Mouse (Mus musculus) hindbrain, embryonic 10.5 days (tissue): ENCODE measurements around the gene Src. TPM values are rescaled to one million over a fixed set of nuclear protein-coding genes. Genes with fewer than 3 reads are reported as not detected.
A peak's percentile ranks its signal among the peaks of the same experiment; 100 is the strongest.

Experiments used
- DNase-seq: peaks from one replicate; pipeline ENCODE4 v3.0.0-alpha.2; 2017; ENCODE audit warnings: low spot score
- H3K27ac ChIP-seq: fragments of 300-500 bp; sonication (generic); 2 replicates; pipeline ENCODE4 v1.5.1; 2016; ENCODE audit warnings: mild to moderate bottlenecking, moderate library complexity
- H3K27me3 ChIP-seq: fragments of 300-500 bp; sonication (generic); 2 replicates; pipeline ENCODE4 v1.6.1; 2016; ENCODE audit warnings: mild to moderate bottlenecking; ENCODE audit not compliant: poor library complexity, insufficient read depth, severe bottlenecking
- H3K36me3 ChIP-seq: fragments of 300-500 bp; sonication (generic); 2 replicates; pipeline ENCODE4 v1.6.1; 2016; ENCODE audit warnings: mild to moderate bottlenecking, moderate library complexity
- H3K4me1 ChIP-seq: fragments of 300-500 bp; sonication (generic); replicated peaks from 2 replicates; pipeline ENCODE4 v1.6.1; 2016; ENCODE audit warnings: mild to moderate bottlenecking
- H3K4me3 ChIP-seq: fragments of 300-500 bp; sonication (generic); 2 replicates; pipeline ENCODE4 v1.5.1; 2016; ENCODE audit warnings: mild to moderate bottlenecking, moderate library complexity
- H3K9me3 ChIP-seq: fragments of 300-500 bp; sonication (generic); 2 replicates; pipeline ENCODE4 v1.6.1; 2016; ENCODE audit warnings: mild to moderate bottlenecking, moderate library complexity
- WGBS: fragments of 180-500 bp; shearing (Covaris S2); methylation state at CpG from one replicate; pipeline ENCODE4 v1.1.7; 2016; 5-methylcytosine and 5-hydroxymethylcytosine counted together
- polyA plus RNA-seq: library from polyadenylated mRNA; unstranded; fragments of >200 nt; fragmentation: Nextera tagmentation; extraction: Ambion mirVana; gene quantifications from 2 replicates; pipeline ENCODE4 v1.2.1, GENCODE M21; 2016

Gene Src
- polyA plus RNA-seq, 1 experiment from 2014 or later: 29.3 TPM

GRCm38 (mm10) chr2:157501324-157501723 is 83.1 kb downstream of the Src start:
- H3K27me3 ChIP-seq: peaks cover 29% of the 10 kb centered on the region
- 92% methylated on average over 4 of the region's 4 CpGs for WGBS
- H3K27ac ChIP-seq: no peak overlapping the region; the same call in 1 of the 2 replicates
- H3K4me1 ChIP-seq: peaks cover 59% of the 10 kb centered on the region
- H3K4me3 ChIP-seq: no peak overlapping the region
- H3K9me3 ChIP-seq: no peaks in the 10 kb centered on the region
- no peak for DNase-seq
- H3K36me3 ChIP-seq: no peaks in the 10 kb centered on the region

GRCm38 (mm10) chr2:157506779-157507178 is 88.5 kb downstream of the Src start:
- WGBS: 15% methylated on average over 14 of the region's 14 CpGs
- H3K27ac ChIP-seq: peak overlapping the region; percentile 73
- peaks cover 73% of the 10 kb centered on the region for H3K4me1 ChIP-seq
- H3K4me3 ChIP-seq: peak overlapping the region; percentile 18
- H3K9me3 ChIP-seq: no peaks in the 10 kb centered on the region
- peak; percentile 40 for DNase-seq
- H3K27me3 ChIP-seq: peaks cover 37% of the 10 kb centered on the region
- no peaks in the 10 kb centered on the region for H3K36me3 ChIP-seq

GRCm38 (mm10) chr2:157509182-157509581 is 90.9 kb downstream of the Src start:
- Histone ChIP-seq H3K4me1 (peaks cover 77% of the 10 kb centered on the region), H3K36me3 (no peaks in the 10 kb centered on the region), H3K9me3 (no peaks in the 10 kb centered on the region), H3K27me3 (peaks cover 37% of the 10 kb centered on the region), H3K4me3 (no peak overlapping the region), H3K27ac (no peak overlapping the region)
- DNase-seq: no peak
- WGBS: 80% methylated on average over 5 of the region's 5 CpGs

- WGBS: 73% methylated on average over 4 of the region's 4 CpGs
- no peak for DNase-seq
- Histone ChIP-seq H3K36me3 (no peaks in the 10 kb centered on the region), H3K27me3 (peaks cover 34% of the 10 kb centered on the region), H3K4me1 (peaks cover 81% of the 10 kb centered on the region), H3K27ac (no peak overlapping the region), H3K4me3 (no peak overlapping the region), H3K9me3 (no peaks in the 10 kb centered on the region)
Observed at GRCm38 (mm10) chr2:157510031-157510430, 91.8 kb downstream of the Src start.

- 93% methylated on average over 9 of the region's 9 CpGs for WGBS
Observed at GRCm38 (mm10) chr2:157512859-157513258, 94.6 kb downstream of the Src start.

GRCm38 (mm10) chr2:157513737-157514208 is 95.5 kb downstream of the Src start:
- H3K4me3 ChIP-seq: no peak overlapping the region
- H3K4me1 ChIP-seq: peaks cover 70% of the 10 kb centered on the region
- WGBS: 33% methylated on average over 9 of the region's 9 CpGs
- H3K27ac ChIP-seq: peak overlapping the region; percentile 86
- H3K27me3 ChIP-seq: peaks cover 22% of the 10 kb centered on the region
- no peaks in the 10 kb centered on the region for H3K36me3 ChIP-seq
- DNase-seq: peak; percentile 72
- no peaks in the 10 kb centered on the region for H3K9me3 ChIP-seq

More at GRCm38 (mm10) chr2:157512859-157513258, 94.6 kb downstream of the Src start:
- peak overlapping the region; percentile 86; the same call in 1 of the 2 replicates for H3K27ac ChIP-seq
- DNase-seq: no peak
- no peaks in the 10 kb centered on the region for H3K9me3 ChIP-seq
- H3K4me1 ChIP-seq: peaks cover 70% of the 10 kb centered on the region
- peaks cover 22% of the 10 kb centered on the region for H3K27me3 ChIP-seq
- H3K4me3 ChIP-seq: no peak overlapping the region
- no peaks in the 10 kb centered on the region for H3K36me3 ChIP-seq

- peak overlapping the region; percentile 86 for H3K27ac ChIP-seq
- H3K4me1 ChIP-seq: peaks cover 74% of the 10 kb centered on the region
- no peak for DNase-seq
- no peaks in the 10 kb centered on the region for H3K9me3 ChIP-seq
- H3K36me3 ChIP-seq: no peaks in the 10 kb centered on the region
- 3% methylated on average over 4 of the region's 4 CpGs for WGBS
- peaks cover 20% of the 10 kb centered on the region for H3K27me3 ChIP-seq
- H3K4me3 ChIP-seq: 0 out of 2 replicates have a peak overlapping the region, but pooled peaks have one; percentile 2
Observed at GRCm38 (mm10) chr2:157514353-157514752, 96.1 kb downstream of the Src start.

GRCm38 (mm10) chr2:157517526-157517925 is 99.3 kb downstream of the Src start:
- H3K27me3 ChIP-seq: peaks cover 18% of the 10 kb centered on the region
- WGBS: 68% methylated on average over 6 of the region's 6 CpGs
- peaks cover 79% of the 10 kb centered on the region for H3K4me1 ChIP-seq
- no peaks in the 10 kb centered on the region for H3K36me3 ChIP-seq
- no peak for DNase-seq
- peak overlapping the region; percentile 69 for H3K27ac ChIP-seq
- no peaks in the 10 kb centered on the region for H3K9me3 ChIP-seq
- no peak overlapping the region for H3K4me3 ChIP-seq

GRCm38 (mm10) chr2:157518451-157518850 is 100.2 kb downstream of the Src start:
- DNase-seq: no peak
- Histone ChIP-seq H3K4me3 (no peak overlapping the region), H3K4me1 (peaks cover 78% of the 10 kb centered on the region), H3K27me3 (peaks cover 18% of the 10 kb centered on the region), H3K36me3 (no peaks in the 10 kb centered on the region), H3K9me3 (no peaks in the 10 kb centered on the region), H3K27ac (peak overlapping the region; percentile 69)
- WGBS: 63% methylated on average over 7 of the region's 7 CpGs

- no peak for DNase-seq
- Histone ChIP-seq H3K27me3 (peaks cover 18% of the 10 kb centered on the region), H3K4me3 (no peak overlapping the region), H3K9me3 (no peaks in the 10 kb centered on the region), H3K27ac (peak overlapping the region; percentile 57), H3K4me1 (peaks cover 74% of the 10 kb centered on the region), H3K36me3 (no peaks in the 10 kb centered on the region)
- 41% methylated on average over 6 of the region's 6 CpGs for WGBS
Observed at GRCm38 (mm10) chr2:157519452-157519851, 101.2 kb downstream of the Src start.

GRCm38 (mm10) chr2:157520496-157520895 is 102.3 kb downstream of the Src start:
- Histone ChIP-seq H3K9me3 (no peaks in the 10 kb centered on the region), H3K27me3 (peaks cover 18% of the 10 kb centered on the region), H3K27ac (peak overlapping the region; percentile 76), H3K4me3 (no peak overlapping the region), H3K4me1 (peaks cover 72% of the 10 kb centered on the region), H3K36me3 (no peaks in the 10 kb centered on the region)
- DNase-seq: no peak
- WGBS: 22% methylated on average over 5 of the region's 5 CpGs
